Mouse (Mus musculus): ENCODE results near the gene Dock2. TPM values are rescaled to one million over a fixed set of nuclear protein-coding genes. Genes with fewer than 3 reads are reported as not detected.
"Not testable (repeated sequence)": the region's sequence is repeated elsewhere in the genome, so short reads cannot be mapped to it uniquely, and the experiment has no call there.

Gene Dock2
- total RNA-seq, 2 experiments from 2014 or later: 3.4 to 4.4 TPM

GRCm38 (mm10) chr11:34297698-34298378 lies 485.9 kb downstream of the Dock2 start:
- DNase-seq (ENCODE audit: low spot score in 2 of 2): no peak

GRCm38 (mm10) chr11:34291304-34291703 lies 492.4 kb downstream of the Dock2 start:
- DNase-seq (ENCODE audit: low spot score in 2 of 2): no peak

- no peak for DNase-seq (ENCODE audit: low spot score in 2 of 2)
Observed at GRCm38 (mm10) chr11:34290708-34291107, 493.0 kb downstream of the Dock2 start.

GRCm38 (mm10) chr11:34290265-34290664 lies 493.4 kb downstream of the Dock2 start:
- no peak for DNase-seq (ENCODE audit: low spot score in 2 of 2)

- DNase-seq (ENCODE audit: low spot score in 2 of 2): no peak
Observed at GRCm38 (mm10) chr11:34284124-34284808, 499.4 kb downstream of the Dock2 start.

GRCm38 (mm10) chr11:34277047-34277445 lies 506.6 kb downstream of the Dock2 start:
- no peak for DNase-seq (ENCODE audit: low spot score in 2 of 2)

GRCm38 (mm10) chr11:34276363-34277046 lies 507.2 kb downstream of the Dock2 start:
- DNase-seq (ENCODE audit: low spot score in 2 of 2): no peak

GRCm38 (mm10) chr11:34275941-34276340 lies 507.8 kb downstream of the Dock2 start:
- DNase-seq (ENCODE audit: low spot score in 2 of 2): no peak

GRCm38 (mm10) chr11:34272016-34272415 lies 511.7 kb downstream of the Dock2 start:
- no peak for DNase-seq (ENCODE audit: low spot score in 2 of 2)

- no peak for DNase-seq (ENCODE audit: low spot score in 2 of 2)
Observed at GRCm38 (mm10) chr11:34264099-34264498, 519.6 kb downstream of the Dock2 start.

GRCm38 (mm10) chr11:34258849-34259469 lies 524.7 kb downstream of the Dock2 start:
- no peak for DNase-seq (ENCODE audit: low spot score in 2 of 2)

- DNase-seq (ENCODE audit: low spot score in 2 of 2): no peak
Observed at GRCm38 (mm10) chr11:34257548-34258189, 526.0 kb downstream of the Dock2 start.

- DNase-seq (ENCODE audit: low spot score in 2 of 2): no peak
Observed at GRCm38 (mm10) chr11:34242979-34243378, 540.7 kb downstream of the Dock2 start.

GRCm38 (mm10) chr11:34240252-34240651 lies 543.4 kb downstream of the Dock2 start:
- DNase-seq (ENCODE audit: low spot score in 2 of 2): no peak

GRCm38 (mm10) chr11:34239691-34240090 lies 544.0 kb downstream of the Dock2 start:
- no peak for DNase-seq (ENCODE audit: low spot score in 2 of 2)

- DNase-seq (ENCODE audit: low spot score in 2 of 2): no peak
Observed at GRCm38 (mm10) chr11:34236885-34237284, 546.8 kb downstream of the Dock2 start.

- peak in 1 of 2 experiments; percentile 13 for DNase-seq (ENCODE audit: low spot score in 2 of 2)
Observed at GRCm38 (mm10) chr11:34236091-34236759, 547.5 kb downstream of the Dock2 start.

- peak; percentile 26 to 47 for DNase-seq (ENCODE audit: low spot score in 2 of 2)
Observed at GRCm38 (mm10) chr11:34228758-34229364, 554.8 kb downstream of the Dock2 start.

GRCm38 (mm10) chr11:34227180-34227579 lies 556.5 kb downstream of the Dock2 start:
- DNase-seq (ENCODE audit: low spot score in 2 of 2): no peak

GRCm38 (mm10) chr11:34220596-34220995 lies 563.1 kb downstream of the Dock2 start:
- DNase-seq (ENCODE audit: low spot score in 2 of 2): not testable (repeated sequence)

Measured in adrenal gland, postnatal 4 days (tissue).